Comparison of ENCODE assay signal across 8 mouse cellular contexts in genomic region chr2:146469707-146470420, GRCm38 (mm10). TPM values are rescaled to one million over a fixed set of nuclear protein-coding genes. Genes with fewer than 3 reads are reported as not detected.
DNase-seq lines count a peak whose midpoint lies in the region; ATAC-seq and TF ChIP-seq lines count a peak whose summit lies in the region.

No protein-coding gene starts in this region.

- no peak overlapping the region for H3K27ac ChIP-seq in heart, embryonic 12.5 days (ENCODE audit: poor library complexity, severe bottlenecking)
- no peak overlapping the region for H3K27ac ChIP-seq in intestine, embryonic 15.5 days
- no peak overlapping the region for H3K27ac ChIP-seq in liver, embryonic 14.5 days

- no peak overlapping the region for H3K4me3 ChIP-seq in heart, embryonic 12.5 days
- no peak overlapping the region for H3K4me3 ChIP-seq in G1E (ENCODE audit: low read depth, low read length)
- no peak overlapping the region for H3K4me3 ChIP-seq in intestine, embryonic 15.5 days (replicated peaks)
- no peak overlapping the region for H3K4me3 ChIP-seq in liver, embryonic 14.5 days (ENCODE audit: insufficient read depth in 1 of 2, low read depth in 2 of 2, low read length in 2 of 2)

- no peak for ATAC-seq in heart, embryonic 12.5 days (ENCODE audit: insufficient number of reproducible peaks, low FRiP score)
- ATAC-seq in G1E (ENCODE audit: extremely low read depth, insufficient number of reproducible peaks, low FRiP score, poor library complexity, severe bottlenecking), result peak; percentile 66
- peak; percentile 74 for ATAC-seq in intestine, embryonic 15.5 days
- peak; percentile 60 for ATAC-seq in liver, embryonic 14.5 days (ENCODE audit: insufficient read depth)

- no peak; the same call in 1 of the 2 replicates for TF ChIP-seq EP300 in liver, embryonic 14.5 days (IDR thresholded peaks at IDR 0.05; ENCODE audit: low read depth)

- no peaks in the 10 kb centered on the region for H3K9me3 ChIP-seq in heart, embryonic 12.5 days (replicated peaks)
- no peaks in the 10 kb centered on the region for H3K9me3 ChIP-seq in G1E (replicated peaks)
- no peaks in the 10 kb centered on the region for H3K9me3 ChIP-seq in intestine, embryonic 15.5 days
- no peaks in the 10 kb centered on the region for H3K9me3 ChIP-seq in liver, embryonic 14.5 days (ENCODE audit: control insufficient read depth, low read length)

- H3K36me3 ChIP-seq in heart, embryonic 12.5 days, result no peaks in the 10 kb centered on the region
- H3K36me3 ChIP-seq in G1E (replicated peaks), result peaks cover 15% of the 10 kb centered on the region
- no peaks in the 10 kb centered on the region for H3K36me3 ChIP-seq in intestine, embryonic 15.5 days
- no peaks in the 10 kb centered on the region for H3K36me3 ChIP-seq in liver, embryonic 14.5 days (replicated peaks; ENCODE audit: control insufficient read depth, insufficient read depth, low read depth)

- 49% methylated on average over 12 of the region's 12 CpGs for WGBS in heart, embryonic 12.5 days
- WGBS in intestine, embryonic 15.5 days, result 43% methylated on average over 12 of the region's 12 CpGs
- WGBS in liver, embryonic 14.5 days (ENCODE audit: insufficient replicate concordance), result 22% methylated on average over 12 of the region's 12 CpGs

- no peak overlapping the region for H3K9ac ChIP-seq in heart, embryonic 12.5 days
- no peak overlapping the region for H3K9ac ChIP-seq in intestine, embryonic 15.5 days
- H3K9ac ChIP-seq in liver, embryonic 14.5 days (replicated peaks), result no peak overlapping the region

- no peak for TF ChIP-seq CTCF in G1E (IDR thresholded peaks at IDR 0.05; ENCODE audit: low read depth, low read length)
- TF ChIP-seq CTCF in liver, embryonic 14.5 days (IDR thresholded peaks at IDR 0.05; ENCODE audit: low read depth), result peak; percentile 75

- H3K4me2 ChIP-seq in heart, embryonic 12.5 days, result no peak overlapping the region
- H3K4me2 ChIP-seq in intestine, embryonic 15.5 days (replicated peaks), result no peak overlapping the region
- peak overlapping the region; percentile 15; the same call in 1 of the 2 replicates for H3K4me2 ChIP-seq in liver, embryonic 14.5 days (ENCODE audit: low read depth)

- peak; percentile 55 for DNase-seq in heart, adult 11 months
- no peak for DNase-seq in G1E (ENCODE audit: low spot score)
- DNase-seq in embryo, embryonic 10.5 days (ENCODE audit: low spot score), result peak; percentile 62
- DNase-seq in liver, embryonic 14.5 days (ENCODE audit: low read depth in 3 of 3, low spot score in 3 of 3), result peak; percentile 24 to 30 (median 24)
- DNase-seq in skeletal muscle tissue, adult 2 months (ENCODE audit: low read depth, low spot score), result peak; percentile 6
- DNase-seq in frontal cortex, postnatal 14 days (ENCODE audit: low spot score in 2 of 2), result no peak

- H3K4me1 ChIP-seq in heart, embryonic 12.5 days (replicated peaks), result peaks cover 13% of the 10 kb centered on the region
- H3K4me1 ChIP-seq in G1E (ENCODE audit: insufficient read depth, low read depth, low read length), result peaks cover 4% of the 10 kb centered on the region
- 0 out of 2 replicates have a peak, but pooled peaks cover 4% of the 10 kb centered on the region for H3K4me1 ChIP-seq in intestine, embryonic 15.5 days (replicated peaks)
- H3K4me1 ChIP-seq in liver, embryonic 14.5 days (replicated peaks; ENCODE audit: control insufficient read depth in 2 of 2, insufficient read depth in 2 of 2, low read length in 1 of 2), result peaks cover 3 to 9% of the 10 kb centered on the region in 2 experiments; a peak in 2 of 4 replicates

- H3K27me3 ChIP-seq in heart, embryonic 12.5 days (replicated peaks), result no peaks in the 10 kb centered on the region
- H3K27me3 ChIP-seq in G1E (ENCODE audit: insufficient read depth, low read length), result no peaks in the 10 kb centered on the region
- H3K27me3 ChIP-seq in intestine, embryonic 15.5 days (replicated peaks), result no peaks in the 10 kb centered on the region
- no peaks in the 10 kb centered on the region for H3K27me3 ChIP-seq in liver, embryonic 14.5 days (ENCODE audit: control insufficient read depth, insufficient read depth, low read length)

RNA-seq across cellular contexts. Expression of gene Ralgapa2, which starts 42.3 kb away (rescaled TPM):
- polyA plus RNA-seq in heart, embryonic 12.5 days (2016; fragmentation: Nextera tagmentation; extraction: Ambion mirVana), result 11.3 and 13.2 TPM in 2 replicates
- total RNA-seq in G1E (2014; fragmentation: Nextera tagmentation), result 25.2 and 48.2 TPM in 2 replicates
- total RNA-seq in G1E (2017), result 16.2 and 18.8 TPM in 2 replicates
- polyA plus RNA-seq in G1E (2012), result 7.0 and 8.2 TPM in 2 replicates
- polyA plus RNA-seq in intestine, embryonic 15.5 days (2015; fragmentation: Nextera tagmentation; extraction: Ambion mirVana), result 8.5 and 9.2 TPM in 2 replicates
- polyA plus RNA-seq in liver, embryonic 14.5 days (2012; rRNA removed), result 1.8 and 2.1 TPM in 2 replicates
- polyA plus RNA-seq in liver, embryonic 14.5 days (2014; fragmentation: Nextera tagmentation; extraction: Ambion mirVana), result 3.2 and 3.6 TPM in 2 replicates

Comparison
In these comparisons a context has a peak if more than half of its experiments do, and no peak if none do; other contexts are left out.
1. DNase-seq: peak in heart, adult 11 months (single experiment), embryo, embryonic 10.5 days (single experiment), liver, embryonic 14.5 days (3 of 3) and skeletal muscle tissue, adult 2 months (single experiment); none in G1E (single experiment) and frontal cortex, postnatal 14 days (0 of 2).